In the genomic region with DNA sequence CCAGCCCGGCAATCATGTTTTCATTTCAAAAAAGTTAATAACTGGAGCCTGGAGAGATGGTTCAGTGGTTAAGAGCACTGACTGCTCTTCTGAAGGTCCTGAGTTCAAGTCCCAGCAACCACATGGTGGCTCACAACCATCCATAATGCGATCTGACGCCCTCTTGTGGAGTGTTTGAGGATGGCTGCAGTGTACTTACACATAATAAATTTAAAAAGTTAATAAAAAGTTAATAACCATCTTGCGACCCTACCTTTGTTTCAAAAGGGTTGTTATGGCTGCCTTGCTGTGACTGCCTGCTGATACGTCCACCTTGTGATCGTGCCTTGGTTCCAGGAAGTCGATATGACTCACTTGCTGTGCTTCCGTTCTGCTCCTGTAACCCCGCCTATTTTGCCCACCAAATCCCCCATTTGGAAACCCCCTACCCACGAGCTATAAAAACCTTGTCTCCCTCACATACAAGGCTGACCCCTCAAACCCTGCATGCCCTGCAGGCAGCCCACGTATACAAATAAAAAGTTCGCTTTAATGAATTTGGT, we compare ENCODE assay signal across 24 mouse cellular contexts. TPM values are rescaled to one million over a fixed set of nuclear protein-coding genes. Genes with fewer than 3 reads are reported as not detected.
DNase-seq lines count a peak whose midpoint lies in the region; ATAC-seq and TF ChIP-seq lines count a peak whose summit lies in the region.
"Had no signal": no experiment of that assay in that cellular context is flagged by ENCODE, and none has a peak within 500 bp of the region (broad histone marks: within the 10 kb centered on the region; RNA-seq: fewer than 3 reads in every experiment).

No protein-coding gene starts in this region.

- no peak overlapping the region for H3K27ac ChIP-seq in left cerebral cortex, adult 2 months
- H3K27ac ChIP-seq: hindbrain, embryonic 10.5 days; limb, embryonic 10.5 days; midbrain, embryonic 13.5 days; neural tube, embryonic 13.5 days had no signal

- intact Hi-C loops in left cerebral cortex, adult 2 months (cut with DNase I), result no loop called here

- no peak overlapping the region for H3K4me3 ChIP-seq in left cerebral cortex, adult 2 months
- H3K4me3 ChIP-seq: hindbrain, embryonic 10.5 days; limb, embryonic 10.5 days; megakaryocyte, embryonic 14.5 days; midbrain, embryonic 13.5 days; neural tube, embryonic 13.5 days had no signal

- peak; percentile 8 for TF ChIP-seq CTCF in left cerebral cortex, adult 2 months (IDR thresholded peaks at IDR 0.05)

- ATAC-seq in CD4-positive, CD25-positive, alpha-beta regulatory T cell, adult 4 months, result no peak
- ATAC-seq: forebrain, postnatal 0 days; hindbrain, embryonic 16.5 days; intestine, embryonic 16.5 days; midbrain, embryonic 13.5 days had no signal

- peak; percentile 53 for DNase-seq in CD4-positive, CD25-positive, alpha-beta regulatory T cell, adult 2 months (ENCODE audit: low read depth, low spot score)
- DNase-seq in left cerebral cortex, adult 2 months (ENCODE audit: extremely low spot score in 1 of 2, low spot score in 2 of 2), result no peak
- no peak for DNase-seq in left cerebral cortex, adult 11 months (ENCODE audit: low spot score)
- DNase-seq in thymus, postnatal 4 days, result peak; percentile 18
- DNase-seq in thymus, postnatal 36 days, result no peak
- no peak for DNase-seq in spleen, postnatal 10 days (ENCODE audit: low spot score in 2 of 2)
- DNase-seq in right cerebral cortex, postnatal 4 days, result no peak
- DNase-seq: adrenal gland, postnatal 10 days; cerebellum, adult 18-20 months; cerebellum, postnatal 14 days; forebrain, postnatal 0 days; kidney, adult 9 months; kidney, postnatal 36 days; lung, adult 2 months; right cerebral cortex, adult 18-20 months had no signal

RNA-seq across cellular contexts. Expression of a gene that starts 3.0 kb away (rescaled TPM):
- 10 to 100 TPM; 39.6 to 58.8 TPM for polyA plus RNA-seq in CD4-positive, CD25-positive, alpha-beta regulatory T cell, adult 4 months (2017; shearing (Covaris generic))
- 1 to 10 TPM in 1 of 2 experiments, under 1 TPM in 1; 0.66 to 1.0 TPM for total RNA-seq in left cerebral cortex, adult 2 months (2021)

RNA-seq across cellular contexts. Expression of a gene that starts 14.1 kb away (rescaled TPM):
- 10 to 100 TPM; 12.6 to 20.7 TPM for polyA plus RNA-seq in CD4-positive, CD25-positive, alpha-beta regulatory T cell, adult 4 months (2017; shearing (Covaris generic))
- total RNA-seq in left cerebral cortex, adult 2 months (2021), result 10 to 100 TPM; 82.8 to 88.7 TPM

RNA-seq across cellular contexts. Expression of a gene that starts 44.2 kb away (rescaled TPM):
- polyA plus RNA-seq in CD4-positive, CD25-positive, alpha-beta regulatory T cell, adult 4 months (2017; shearing (Covaris generic)), result not detected
- 1 to 10 TPM; 1.4 to 3.2 TPM for total RNA-seq in left cerebral cortex, adult 2 months (2021)
- total RNA-seq: liver, adult 2 months had no signal
- polyA plus RNA-seq: intestine, embryonic 16.5 days; liver, adult 2 months had no signal

Comparison
In these comparisons a context has a peak if more than half of its experiments do, and no peak if none do; other contexts are left out.
1. DNase-seq: peak in CD4-positive, CD25-positive, alpha-beta regulatory T cell, adult 2 months (single experiment) and thymus, postnatal 4 days (single experiment); none in left cerebral cortex, adult 2 months (0 of 2), left cerebral cortex, adult 11 months (single experiment), thymus, postnatal 36 days (0 of 2), spleen, postnatal 10 days (0 of 2) and right cerebral cortex, postnatal 4 days (single experiment).